Mouse (Mus musculus): ENCODE results near the gene Bag2.

- TF ChIP-seq POLR2A (IDR thresholded peaks at IDR 0.05; ENCODE audit: borderline replicate concordance, extremely low read depth, insufficient read depth, insufficient read length, poor library complexity, severe bottlenecking) (no peak), CTCF (IDR thresholded peaks at IDR 0.05; ENCODE audit: borderline replicate concordance, extremely low read depth, insufficient read depth, insufficient read length) (no peak)
Measured at GRCm38 (mm10) chr1:33766520-33767508, 9.2 kb upstream of the Bag2 start.
